Mouse (Mus musculus): ENCODE data around the gene Taf1c.

Taf1c gene

DNA sequence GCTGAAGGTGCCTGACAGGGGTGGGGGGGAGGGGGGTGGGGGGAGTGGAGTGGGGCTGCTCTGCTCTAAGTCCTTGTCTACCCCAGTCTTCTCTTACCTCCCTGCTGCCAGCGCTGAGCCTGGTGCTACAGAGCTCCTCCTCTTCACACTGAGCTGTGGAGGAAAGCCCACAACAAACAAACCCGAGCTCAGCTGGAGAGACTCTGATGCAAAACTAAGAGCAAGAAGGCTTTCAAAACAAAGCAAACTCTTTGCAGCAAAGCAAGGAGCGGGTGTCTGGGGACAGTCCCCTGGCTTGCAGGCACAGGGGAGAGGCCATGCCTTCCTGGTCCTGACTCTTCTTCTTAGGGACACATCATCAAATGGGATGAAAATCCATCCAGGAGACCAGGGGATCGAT is 35.1 kb downstream of the Taf1c start:
- peak in 1 of 2 experiments; percentile 26 for DNase-seq

DNA sequence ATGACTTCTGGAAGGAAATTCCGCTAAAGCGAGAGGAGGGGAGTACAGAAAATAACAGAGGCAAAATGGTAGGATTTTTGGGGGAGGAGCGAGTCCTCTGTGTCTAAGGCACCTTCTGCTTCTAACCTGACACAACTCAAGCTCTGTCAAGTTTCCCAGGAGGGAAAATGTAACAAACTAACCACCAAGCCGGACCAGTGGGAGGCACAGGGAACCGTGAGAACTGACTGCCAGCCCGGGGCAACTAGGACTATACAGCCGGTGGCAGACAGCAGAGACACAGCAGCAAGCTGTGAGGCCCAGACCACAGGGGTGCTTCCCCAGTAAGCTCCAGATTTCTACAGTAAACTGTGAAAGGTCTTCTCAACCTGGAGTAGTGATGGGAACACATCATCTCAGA is 36.1 kb downstream of the Taf1c start:
- no peak for DNase-seq

DNA sequence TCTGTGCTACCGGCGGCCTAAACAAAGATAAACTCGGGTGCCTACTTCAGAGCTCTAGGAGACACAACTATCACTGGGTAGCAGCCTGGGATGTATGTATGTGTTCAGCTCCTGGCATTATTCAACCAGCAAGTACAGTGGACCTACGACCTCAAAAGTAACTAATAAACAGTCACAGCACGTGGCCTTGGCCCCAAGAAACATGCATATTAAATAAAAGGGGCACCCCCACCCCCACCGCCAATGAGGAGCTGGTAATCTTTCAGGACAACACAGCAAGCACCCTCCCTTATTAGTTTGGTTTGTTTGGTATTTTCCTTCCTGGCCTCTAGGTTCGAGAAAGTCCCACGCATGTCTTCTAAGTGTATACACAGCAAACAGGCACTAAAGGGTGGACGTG is 36.8 kb downstream of the Taf1c start:
- DNase-seq: no peak

DNA sequence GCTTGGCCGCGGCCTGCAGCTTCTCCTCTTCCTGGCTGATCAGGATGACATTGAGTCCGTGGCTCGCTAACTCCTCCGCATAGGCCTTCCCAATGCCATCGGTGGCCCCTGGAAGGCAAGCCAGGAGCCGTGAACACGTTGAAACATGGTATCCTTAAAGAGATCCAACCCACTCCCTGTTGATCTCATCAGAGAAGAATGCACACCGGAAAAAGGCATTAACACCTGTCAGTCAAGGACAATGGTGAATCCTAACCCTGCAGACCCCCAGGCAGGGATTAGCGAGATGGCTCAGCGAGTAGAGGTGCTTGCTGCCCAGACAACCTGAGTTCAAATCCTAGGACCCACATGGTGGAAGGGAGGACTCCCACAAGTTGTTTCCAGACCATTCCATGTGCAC is 38.7 kb downstream of the Taf1c start:
- no peak for DNase-seq

DNA sequence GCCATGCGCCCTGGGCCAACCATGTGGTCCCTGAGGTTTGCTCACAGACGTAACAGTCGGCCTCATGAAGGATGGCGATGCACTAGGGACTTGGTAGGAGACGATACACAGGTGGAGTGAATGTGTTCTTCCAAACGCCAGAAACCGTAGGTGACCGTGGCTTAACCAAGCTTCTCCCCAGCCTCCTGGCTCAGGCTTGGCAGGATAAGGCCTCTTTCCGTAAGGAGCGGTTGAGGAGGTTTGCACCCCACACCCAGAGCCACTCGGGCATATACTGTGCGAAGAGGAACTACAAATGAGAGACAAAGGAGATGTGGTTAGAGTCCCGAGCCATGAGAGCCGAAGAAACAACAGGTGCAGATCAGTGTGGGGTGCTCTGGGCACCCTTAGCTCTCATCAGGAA is 41.2 kb downstream of the Taf1c start:
- DNase-seq: no peak

DNA sequence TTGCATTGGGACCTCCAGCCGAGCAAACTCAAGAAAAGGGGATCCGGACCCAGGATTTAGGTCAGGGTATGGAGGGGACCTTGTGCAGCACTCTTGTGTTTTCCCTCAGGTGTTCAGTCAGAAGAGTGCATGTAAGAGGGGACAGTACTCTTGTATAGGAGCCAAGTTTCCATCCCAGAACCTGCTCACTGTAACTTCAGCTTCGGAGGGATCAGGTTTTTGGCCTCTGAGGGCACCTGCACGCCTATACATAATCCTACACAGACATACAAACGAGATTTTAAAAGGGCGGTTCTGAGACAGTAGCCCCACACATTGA is 45.7 kb downstream of the Taf1c start:
- DNase-seq: no peak

DNA sequence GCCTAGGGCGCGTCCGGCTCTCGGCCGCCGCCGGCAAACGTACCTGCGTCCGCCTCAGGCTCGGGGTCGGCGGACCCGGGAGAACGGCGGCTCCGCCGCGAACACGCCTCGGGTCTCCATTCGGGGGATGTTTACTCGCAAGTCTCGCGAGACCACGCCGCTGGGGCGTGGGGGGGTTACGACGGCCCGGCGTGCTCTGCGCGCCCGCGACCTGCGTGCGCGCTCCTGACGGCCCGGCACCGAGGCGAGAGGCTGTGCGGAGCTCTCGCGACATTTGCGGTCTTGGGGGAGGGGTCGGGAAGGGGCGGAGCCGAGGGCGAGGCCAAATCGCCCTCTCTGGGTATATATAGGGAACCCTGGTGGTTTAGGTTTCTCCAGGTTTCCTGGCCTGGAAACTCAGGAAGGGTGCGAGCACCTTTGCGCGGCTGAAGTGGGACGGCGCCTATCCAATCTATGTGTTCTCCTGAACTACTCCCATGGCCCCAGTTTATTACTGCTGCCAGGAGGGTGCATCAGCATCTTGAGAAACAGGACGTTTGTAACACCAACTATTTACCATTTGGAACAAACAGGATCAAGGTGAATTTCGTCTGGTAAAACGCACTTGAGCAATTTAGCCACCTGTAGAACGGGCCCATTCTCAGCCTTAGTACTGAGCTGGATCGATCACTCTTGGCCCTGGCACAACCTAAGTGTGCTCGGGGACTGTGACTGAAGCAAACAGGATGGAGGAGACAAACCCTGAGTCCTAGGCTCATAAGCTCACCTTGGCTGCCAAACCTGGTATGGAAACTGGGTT is 46.2 kb downstream of the Taf1c start, which contains the start of gene Mbtps1:
Mbtps1 (minus strand) TSS at position 133 of the 799 bp plus-strand sequence.
- DNase-seq: peak; percentile 99

DNA sequence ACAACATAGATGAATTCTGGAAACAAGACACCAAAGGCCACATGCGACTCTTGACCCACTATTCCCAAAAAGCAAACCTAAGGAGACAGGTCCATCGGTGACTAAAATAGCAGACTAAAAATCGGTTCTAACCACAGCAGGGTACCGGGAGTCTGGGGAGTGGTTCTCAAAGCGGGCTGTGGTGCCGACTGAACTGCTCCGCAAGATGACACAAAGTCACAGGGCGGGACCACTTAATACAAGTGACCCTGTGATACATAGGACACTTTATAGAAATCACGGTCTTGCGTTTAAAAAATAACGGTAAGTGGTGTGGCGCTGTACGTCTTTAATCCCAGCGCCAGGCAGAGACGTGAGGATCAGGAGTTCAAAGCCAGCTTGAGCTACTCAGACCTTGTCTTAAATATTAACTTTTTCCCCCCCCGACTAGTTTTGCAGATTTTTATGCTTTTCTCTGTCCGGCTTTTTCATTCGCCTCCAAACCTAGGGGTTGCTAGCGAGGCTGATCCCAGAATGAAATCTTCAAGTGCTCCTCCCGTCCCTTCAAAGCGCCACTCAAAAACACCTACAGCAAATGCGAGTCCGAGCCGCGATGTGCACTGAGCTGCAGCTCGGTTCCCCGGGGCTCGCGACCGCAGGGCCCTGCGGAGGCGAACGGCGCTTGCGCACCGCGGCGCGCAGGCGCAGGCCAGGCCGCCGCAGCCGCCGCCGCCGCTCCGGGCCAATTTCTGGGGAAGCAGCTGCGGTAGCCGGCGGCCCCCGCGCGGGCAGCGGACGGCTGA is 47.0 kb downstream of the Taf1c start:
- peak in 1 of 2 experiments; percentile 6 for DNase-seq

DNA sequence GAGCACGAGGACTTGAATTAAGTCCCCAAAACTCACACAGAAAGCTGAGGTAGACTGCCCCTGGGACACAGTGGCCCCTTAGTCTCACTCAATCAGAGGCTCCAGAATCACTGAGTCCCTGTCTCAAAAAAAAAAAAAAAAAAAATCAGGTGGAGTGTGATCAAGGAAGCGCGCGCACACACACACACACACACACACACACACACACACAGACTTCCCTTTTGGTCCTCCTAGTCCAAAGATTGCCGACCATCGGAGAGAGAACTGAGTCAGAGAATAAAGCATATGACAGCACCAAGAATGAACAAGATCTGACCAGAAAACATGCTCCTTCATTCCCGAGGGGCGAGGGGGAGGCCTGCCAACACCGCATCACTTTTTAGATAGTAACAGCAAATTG is 47.9 kb downstream of the Taf1c start:
- DNase-seq: no peak

DNA sequence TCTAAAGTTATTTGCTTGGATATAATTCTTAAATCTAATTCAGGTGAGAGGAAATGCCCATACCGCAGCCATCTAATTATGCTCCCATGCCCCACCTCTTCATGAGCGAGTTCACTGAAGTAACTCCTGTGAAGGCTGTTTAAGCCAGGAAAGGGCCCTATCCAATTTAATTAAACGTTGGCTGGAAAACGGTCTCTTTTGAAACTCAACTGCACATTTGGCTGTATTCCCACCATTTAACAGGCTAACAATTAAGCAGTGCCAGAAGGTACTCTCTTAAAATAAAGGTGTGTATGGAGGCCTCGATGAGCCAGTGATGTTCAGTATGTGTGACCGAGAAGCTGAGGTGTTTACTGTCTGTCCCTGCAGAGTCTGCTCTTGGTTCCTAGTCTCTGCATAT is 49.2 kb downstream of the Taf1c start:
- no peak for DNase-seq

DNA sequence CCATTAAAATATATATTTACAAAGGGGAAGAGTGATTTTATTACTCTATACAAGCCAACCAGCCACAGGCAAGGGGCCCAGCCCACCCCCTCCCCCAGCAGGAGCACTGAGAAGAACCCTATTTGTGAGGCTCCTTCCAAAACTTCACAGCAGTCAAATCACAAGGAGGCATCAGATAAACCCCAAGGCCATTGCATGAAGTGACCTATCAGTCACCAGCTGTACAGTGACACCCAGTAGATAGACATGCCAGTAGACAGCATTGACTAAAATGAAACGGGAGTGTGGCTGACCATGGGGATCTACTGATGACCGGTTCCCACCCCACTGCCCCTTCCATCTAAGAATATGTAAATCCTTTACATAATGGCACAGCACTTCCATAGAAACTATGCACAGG is 52.1 kb downstream of the Taf1c start:
- no peak for DNase-seq

DNA sequence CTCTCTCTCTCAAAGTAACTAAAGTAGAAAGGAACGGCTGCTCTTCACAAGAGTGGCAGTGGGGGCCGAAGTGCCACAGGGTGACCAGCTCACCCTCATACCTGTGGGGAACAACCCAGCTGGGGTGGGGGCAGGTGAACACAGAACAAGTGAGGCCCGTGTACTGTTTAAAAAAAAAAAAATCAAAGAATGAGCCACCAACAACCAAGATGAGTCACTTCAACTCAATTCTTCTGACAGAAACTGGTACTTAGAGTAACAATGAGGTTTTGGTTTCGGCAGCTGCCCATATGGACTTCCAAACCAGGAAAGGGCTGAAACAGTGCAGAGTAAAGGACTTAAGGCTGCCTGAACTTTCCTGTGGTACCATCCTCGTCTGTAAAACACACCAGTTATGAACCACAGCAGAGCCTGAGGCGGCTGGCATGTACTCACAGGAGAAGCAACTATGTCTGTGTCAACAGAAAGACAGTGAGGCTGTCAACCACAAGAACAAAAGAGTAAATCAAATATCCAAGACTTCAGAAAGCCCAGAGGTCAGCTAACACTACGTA is 56.4 kb downstream of the Taf1c start:
- DNase-seq: no peak

Data from lung, postnatal 4 days (tissue).